Mouse (Mus musculus): Measurements from ENCODE around the gene Timm10. TPM values are rescaled to one million over a fixed set of nuclear protein-coding genes. Genes with fewer than 3 reads are reported as not detected.

The Timm10 gene
- total RNA-seq, 2 experiments from 2014 or later: 45.0 to 48.7 TPM

DNA sequence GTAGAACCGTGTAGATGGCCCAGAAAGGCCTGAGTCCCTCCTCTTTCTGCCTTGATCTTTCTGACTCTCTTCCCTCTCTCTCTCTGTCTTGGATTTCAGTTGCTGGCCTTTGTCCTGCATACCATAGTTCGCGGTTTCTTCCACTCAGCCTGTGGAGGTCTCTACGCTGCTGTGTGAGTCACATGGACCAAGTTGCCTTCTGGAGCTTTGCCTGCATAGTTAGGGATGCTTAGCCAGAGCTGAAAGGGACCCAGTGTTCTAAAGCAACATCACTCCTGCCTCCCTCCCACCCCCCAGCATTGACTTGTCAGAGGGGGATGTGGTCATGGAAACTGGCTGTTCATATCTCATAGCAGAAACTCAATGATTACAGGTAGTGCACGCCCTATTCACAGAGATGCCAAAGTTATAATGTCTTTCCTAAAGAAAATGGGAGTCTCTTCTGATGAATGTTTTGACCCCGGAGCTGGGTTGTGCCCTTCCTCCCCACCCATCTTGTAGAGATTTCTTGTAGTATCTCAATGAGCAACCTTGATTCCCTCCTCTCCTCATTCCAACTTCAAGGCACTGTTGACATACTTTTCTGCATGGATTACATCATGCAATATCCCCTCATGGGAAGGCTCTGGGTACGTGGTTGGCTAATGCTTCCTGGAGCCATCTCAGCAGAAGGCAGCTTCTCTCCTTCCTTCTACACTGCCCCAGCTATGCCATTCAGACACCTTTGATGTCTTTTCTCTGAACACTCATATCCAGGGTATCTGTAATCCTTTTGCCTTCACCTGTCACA is 33.4 kb downstream of the Timm10 start:
- DNase-seq: no peak

DNA sequence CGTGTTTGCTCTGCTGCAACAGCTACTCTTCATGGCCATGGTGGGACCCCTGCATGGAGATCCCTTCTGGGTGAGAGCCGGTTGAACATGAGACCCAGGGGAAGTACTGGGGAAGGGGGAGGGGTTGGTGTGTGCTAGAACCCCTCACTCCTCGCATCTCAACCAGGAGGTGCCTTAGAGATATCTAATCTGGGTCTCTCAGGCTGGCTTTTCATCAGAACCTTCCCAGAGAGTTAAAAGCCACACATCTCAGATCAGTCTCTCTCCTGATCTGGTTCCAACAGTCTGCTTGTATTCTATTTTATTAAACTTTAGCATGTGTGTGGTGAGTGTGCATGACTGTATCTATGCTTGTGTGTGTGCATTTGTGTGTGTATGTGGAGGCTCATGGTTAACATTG is 34.6 kb downstream of the Timm10 start:
- DNase-seq: no peak

DNA sequence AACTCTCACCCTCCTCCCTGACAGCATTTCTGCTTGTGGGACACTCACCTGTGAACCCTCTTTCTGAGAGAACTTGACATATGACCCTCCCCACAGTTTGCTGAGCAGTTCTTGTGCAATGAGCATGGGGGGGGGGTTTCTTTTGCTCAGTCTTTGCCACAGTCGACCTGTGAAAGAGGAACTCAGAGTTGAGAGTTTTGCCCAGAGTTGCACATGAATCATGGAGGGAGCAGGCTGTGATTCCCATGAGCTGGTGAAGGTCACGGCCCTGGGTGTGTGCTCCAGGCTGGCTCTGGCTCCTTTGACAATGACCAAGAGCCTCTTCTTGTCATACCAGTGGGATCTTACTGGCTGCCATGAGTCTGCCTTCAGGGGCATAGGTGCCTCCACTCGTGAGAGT is 35.4 kb downstream of the Timm10 start:
- no peak for DNase-seq

DNA sequence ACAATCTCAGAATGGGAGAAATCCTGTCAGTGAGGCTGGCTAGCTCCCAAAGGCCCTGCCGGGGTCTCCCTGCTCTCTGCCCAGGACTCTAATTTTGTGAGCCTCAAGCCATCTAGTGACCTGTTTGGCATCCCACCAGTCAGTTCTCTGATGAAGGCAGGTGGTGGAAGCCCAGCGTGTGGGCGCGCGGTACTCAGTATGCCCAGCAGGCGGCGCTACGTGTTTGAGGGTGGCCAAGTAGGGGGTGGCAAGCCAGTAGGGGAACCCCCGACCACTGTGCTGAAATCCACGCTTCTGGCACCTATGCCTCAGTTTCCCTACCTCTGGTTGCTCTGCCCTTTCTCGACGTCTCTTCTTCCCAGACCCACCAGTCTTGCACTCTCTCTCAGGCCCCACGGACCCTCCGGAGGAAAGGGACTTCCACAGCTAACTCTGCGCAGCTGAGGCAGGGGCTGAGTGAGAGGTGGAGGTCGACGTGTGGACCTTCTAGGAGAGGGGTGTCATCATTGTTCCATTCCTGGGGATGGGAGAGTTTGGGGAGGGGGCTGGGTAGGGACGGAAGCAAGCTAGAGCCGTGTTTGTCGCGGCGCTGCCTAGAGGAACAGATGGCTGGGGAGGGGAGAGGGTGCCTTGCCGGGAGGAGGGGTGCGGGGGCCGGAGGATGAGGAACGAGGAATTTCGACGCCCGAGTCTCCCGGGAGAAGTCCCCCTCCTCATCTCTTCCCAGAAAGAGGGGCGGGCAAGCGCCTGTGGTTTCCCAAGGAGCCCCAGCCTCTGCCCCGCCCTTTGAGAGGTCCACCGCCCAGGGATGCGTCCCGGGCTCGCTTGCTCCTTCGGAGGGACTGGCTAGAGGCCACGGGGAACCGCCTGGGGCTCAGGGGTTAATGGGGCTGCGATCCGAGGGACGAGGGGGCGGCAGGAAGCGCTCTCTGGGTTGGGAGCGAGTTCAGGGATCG is 39.1 kb downstream of the Timm10 start:
- DNase-seq: peak; percentile 76 to 79

DNA sequence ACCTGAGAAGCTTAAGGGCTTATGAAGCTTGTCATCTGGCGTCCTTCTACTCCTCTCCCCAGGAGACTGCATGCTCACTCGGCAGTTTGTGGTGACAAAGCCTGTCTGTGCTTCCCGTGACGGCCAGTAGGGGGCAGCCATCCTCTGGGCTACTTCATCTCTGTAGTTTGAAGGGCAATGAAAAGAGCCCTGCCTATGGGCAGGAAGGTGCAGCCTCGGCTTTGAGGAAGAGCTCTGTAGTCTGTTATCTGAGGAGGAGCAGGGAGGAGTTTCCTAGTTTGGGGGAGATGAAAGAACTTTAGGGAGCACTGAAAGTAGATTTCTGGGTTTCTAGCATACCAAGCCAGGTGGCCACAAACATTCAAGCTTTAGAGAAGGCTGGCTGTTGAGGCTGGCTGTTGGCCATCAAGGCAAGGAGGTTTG is 41.7 kb downstream of the Timm10 start:
- DNase-seq: peak in 1 of 2 experiments; percentile 71

DNA sequence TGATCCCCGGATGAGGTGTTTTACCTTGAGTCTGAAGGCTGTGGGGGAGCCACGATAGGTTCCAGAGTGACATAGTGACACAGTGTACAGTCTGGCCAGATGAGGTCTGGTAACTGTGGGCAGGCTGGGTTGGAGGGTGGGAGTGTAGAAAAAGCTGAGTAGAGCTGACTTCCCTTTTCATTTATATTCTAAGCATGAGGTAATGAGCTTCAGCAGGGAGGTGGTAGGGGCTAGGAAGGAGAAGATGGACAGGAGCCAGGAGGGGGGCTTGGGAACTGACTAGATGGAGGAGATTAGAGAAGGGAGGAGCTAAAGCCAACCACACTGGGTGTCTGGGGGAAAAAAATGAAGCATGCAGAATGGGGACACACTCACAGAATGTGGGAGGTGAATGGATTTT is 42.2 kb downstream of the Timm10 start:
- DNase-seq: no peak

DNA sequence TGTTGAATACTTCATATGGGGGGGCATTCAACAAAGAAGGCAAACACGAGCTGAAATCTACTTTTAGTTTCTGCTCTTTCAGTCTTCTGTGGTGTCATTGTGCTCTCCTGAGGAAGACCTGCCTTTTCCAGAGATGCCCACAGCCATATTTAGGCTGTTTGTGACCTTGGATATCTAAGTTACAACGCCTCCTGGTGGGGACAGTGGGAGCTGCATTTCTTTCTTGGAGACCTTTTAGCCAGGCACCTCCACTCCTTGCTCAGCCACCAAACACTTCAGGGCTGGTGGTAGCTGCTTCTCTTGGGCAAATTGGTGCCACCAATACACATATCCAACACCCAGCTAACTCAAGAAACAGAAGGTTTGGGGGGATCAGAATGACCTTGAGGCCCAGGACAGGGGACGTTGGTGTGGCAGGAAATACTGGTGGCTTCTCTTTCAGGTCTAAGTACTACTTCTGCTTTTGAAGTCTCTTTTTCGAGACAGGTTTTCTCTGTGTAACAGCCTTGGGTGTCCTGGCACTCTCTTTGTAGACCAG is 43.9 kb downstream of the Timm10 start:
- DNase-seq: no peak

DNA sequence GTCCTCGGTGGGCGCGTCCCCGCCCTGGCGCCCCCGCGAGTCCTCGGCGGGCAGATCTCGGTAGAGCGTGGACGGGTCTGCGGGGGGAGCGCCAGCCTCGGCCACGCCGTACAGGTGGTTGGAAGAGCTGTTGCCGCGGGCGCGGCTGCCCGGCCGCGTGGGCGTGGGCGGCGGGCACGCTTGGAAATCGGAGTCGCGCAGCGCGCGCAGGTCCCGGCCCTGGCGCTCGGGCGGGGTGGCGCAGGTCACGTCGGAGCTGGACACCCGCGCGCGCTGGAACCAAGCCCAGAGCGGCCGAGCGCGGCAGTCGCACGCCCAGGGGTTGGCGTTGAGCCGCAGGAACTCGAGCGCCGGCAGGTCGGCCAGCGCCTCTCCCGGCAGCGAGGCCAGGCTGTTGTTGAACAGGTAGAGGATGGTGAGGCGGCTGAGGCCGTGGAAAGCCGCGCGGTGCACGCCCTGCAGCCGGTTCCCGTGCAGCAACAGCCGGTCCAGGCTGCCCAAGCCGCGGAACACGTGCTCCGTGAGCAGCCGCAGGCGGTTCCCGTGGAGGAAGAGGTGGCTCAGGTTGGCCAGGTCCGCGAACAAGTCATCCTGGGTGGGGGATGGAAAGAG is 45.4 kb downstream of the Timm10 start:
- DNase-seq: no peak

DNA sequence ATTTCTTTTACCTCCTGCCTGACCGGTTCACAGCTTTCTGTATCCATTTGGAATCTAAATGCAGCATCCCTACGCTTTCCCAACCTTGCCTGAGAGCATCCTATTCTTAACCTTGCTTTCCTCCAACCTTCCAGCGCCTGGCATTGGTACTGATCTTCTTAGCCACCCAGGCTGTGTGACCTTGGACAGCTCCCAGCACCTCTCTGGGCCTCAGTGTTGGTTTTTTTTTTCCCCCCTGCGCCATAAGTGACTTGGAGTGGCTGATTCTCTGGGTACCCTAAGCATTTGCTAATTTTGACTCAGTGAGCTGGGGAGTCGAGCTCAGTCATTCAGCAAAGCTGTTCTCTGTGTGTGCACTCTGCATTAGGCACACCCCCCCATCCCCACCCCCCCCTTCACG is 49.0 kb downstream of the Timm10 start:
- no peak for DNase-seq

Other genes with a start within 250 kb of the Timm10 start
- gene Ctnnd1, start 176.2 kb upstream of the Timm10 start, total RNA-seq (2021): 10 to 100 TPM; 50.8 to 53.1 TPM
- not detected for gene Btbd18, start 167.9 kb upstream of the Timm10 start, total RNA-seq (2021)
- gene Selenoh, start 156.2 kb upstream of the Timm10 start, total RNA-seq (2021): 10 to 100 TPM; 26.7 to 28.3 TPM
- gene Gm28635, start 149.0 kb upstream of the Timm10 start, total RNA-seq (2021): 1 to 10 TPM; 3.8 to 3.9 TPM
- gene Med19, start 148.6 kb upstream of the Timm10 start, total RNA-seq (2021): 10 to 100 TPM; 29.5 to 32.2 TPM
- gene Tmx2, start 147.9 kb upstream of the Timm10 start, total RNA-seq (2021): 100 to 1,000 TPM; 225 to 252 TPM
- gene Zdhhc5, start 111.8 kb upstream of the Timm10 start, total RNA-seq (2021): 10 to 100 TPM; 37.1 to 38.9 TPM
- 1 to 10 TPM; 8.7 to 10.0 TPM for gene Clp1, start 99.6 kb upstream of the Timm10 start, total RNA-seq (2021)
- gene Ypel4, start 92.9 kb upstream of the Timm10 start, total RNA-seq (2021): 10 to 100 TPM; 79.7 to 82.7 TPM
- 1 to 10 TPM; 2.8 to 3.4 TPM for gene Gm19426, start 83.3 kb upstream of the Timm10 start, total RNA-seq (2021)
- gene Serping1, start 51.6 kb upstream of the Timm10 start, total RNA-seq (2021): 1 to 10 TPM; 5.5 to 7.5 TPM
- gene Ube2l6, start 28.2 kb upstream of the Timm10 start, total RNA-seq (2021): 1 to 10 TPM; 4.2 to 4.3 TPM
- gene Smtnl1, start 4.3 kb upstream of the Timm10 start, total RNA-seq (2021): not detected
- 1 to 10 TPM in 1 of 2 experiments, under 1 TPM in 1; 0.48 to 1.2 TPM for gene Slc43a1, start 11.9 kb downstream of the Timm10 start, total RNA-seq (2021)
- gene Rtn4rl2, start 59.7 kb downstream of the Timm10 start, total RNA-seq (2021): 10 to 100 TPM; 91.2 to 94.8 TPM
- gene Slc43a3, start 109.6 kb downstream of the Timm10 start, total RNA-seq (2021): 1 to 10 TPM in 1 of 2 experiments, under 1 TPM in 1; 0.37 to 2.6 TPM
- gene Prg2, start 153.5 kb downstream of the Timm10 start, total RNA-seq (2021): not detected
- gene Prg3, start 161.2 kb downstream of the Timm10 start, total RNA-seq (2021): not detected
- 100 to 1,000 TPM; 120 TPM for gene Ssrp1, start 210.2 kb downstream of the Timm10 start, total RNA-seq (2021)
- gene P2rx3, start 210.5 kb downstream of the Timm10 start, total RNA-seq (2021): 1 to 10 TPM; 1.4 to 2.7 TPM
- gene Tnks1bp1, start 221.0 kb downstream of the Timm10 start, total RNA-seq (2021): 100 to 1,000 TPM; 159 to 174 TPM

All from layer of hippocampus, postnatal 36 days (tissue).